Mouse (Mus musculus) layer of hippocampus, adult 18-20 months (tissue): ENCODE results near the gene Gm7544. TPM values are rescaled to one million over a fixed set of nuclear protein-coding genes. Genes with fewer than 3 reads are reported as not detected.
"Not testable (repeated sequence)": the region's sequence is repeated elsewhere in the genome, so short reads cannot be mapped to it uniquely, and the experiment has no call there.

Source experiments
- DNase-seq, 2 experiments: peaks; one replicate each; pipeline ENCODE4 v3.0.0; 2022; ENCODE audit warnings: low spot score in 2 of 2
- long read RNA-seq: library from polyadenylated mRNA; stranded (forward); transcript quantifications from one replicate; pipeline ENCODE4 v2.0.0, GENCODE M21; 2021
- total RNA-seq, 2 experiments: library from RNA; stranded (reverse); gene quantifications; 2 replicates each; pipeline ENCODE4 v1.2.3; 2021

Gene Gm7544
- not detected for total RNA-seq
- long read RNA-seq: 0 reads

- not testable (repeated sequence) for DNase-seq
Observed at GRCm38 (mm10) chr1:82955913-82956312, at the start of gene Gm7544. Gene Gm7544, minus strand, starts transcription at chr1:82956013.

GRCm38 (mm10) chr1:83000306-83000705 lies 44.5 kb upstream of the Gm7544 start, which contains the start of gene Gm47959:
Gene Gm47959, plus strand, starts transcription at chr1:83000548.
- not testable (repeated sequence) for DNase-seq

GRCm38 (mm10) chr1:82993947-82994346 lies 38.1 kb upstream of the Gm7544 start:
- no peak for DNase-seq

- no peak for DNase-seq
Observed at GRCm38 (mm10) chr1:82992093-82992492, 36.3 kb upstream of the Gm7544 start.

- no peak for DNase-seq
Observed at GRCm38 (mm10) chr1:82991596-82991995, 35.8 kb upstream of the Gm7544 start.

GRCm38 (mm10) chr1:82991062-82991461 lies 35.2 kb upstream of the Gm7544 start:
- DNase-seq: no peak

- DNase-seq: peak; percentile 27 to 88
Observed at GRCm38 (mm10) chr1:82987530-82988198, 31.9 kb upstream of the Gm7544 start.

- no peak for DNase-seq
Observed at GRCm38 (mm10) chr1:82986738-82987137, 30.9 kb upstream of the Gm7544 start.

GRCm38 (mm10) chr1:82977840-82978239 lies 22.0 kb upstream of the Gm7544 start:
- DNase-seq: no peak

GRCm38 (mm10) chr1:82975750-82976149 lies 19.9 kb upstream of the Gm7544 start:
- DNase-seq: no peak

- no peak for DNase-seq
Observed at GRCm38 (mm10) chr1:82974342-82974741, 18.5 kb upstream of the Gm7544 start.

GRCm38 (mm10) chr1:82973901-82974300 lies 18.1 kb upstream of the Gm7544 start:
- DNase-seq: no peak

GRCm38 (mm10) chr1:82973244-82973643 lies 17.4 kb upstream of the Gm7544 start:
- no peak for DNase-seq

- no peak for DNase-seq
Observed at GRCm38 (mm10) chr1:82972046-82972445, 16.2 kb upstream of the Gm7544 start.

GRCm38 (mm10) chr1:82966413-82966812 lies 10.6 kb upstream of the Gm7544 start:
- no peak for DNase-seq

- DNase-seq: no peak
Observed at GRCm38 (mm10) chr1:82959870-82960385, 4.1 kb upstream of the Gm7544 start, which contains the start of gene Gm47955. Gene Gm47955, plus strand, starts transcription at chr1:82960286.

GRCm38 (mm10) chr1:82948601-82949000 lies 7.2 kb downstream of the Gm7544 start:
- DNase-seq: no peak

GRCm38 (mm10) chr1:82946029-82946428 lies 9.8 kb downstream of the Gm7544 start:
- not testable (repeated sequence) for DNase-seq

- DNase-seq: not testable (repeated sequence)
Observed at GRCm38 (mm10) chr1:82943295-82943694, 12.5 kb downstream of the Gm7544 start, which contains the start of gene A030003K21Rik. Gene A030003K21Rik, minus strand, starts transcription at chr1:82943388.

GRCm38 (mm10) chr1:82942505-82942904 lies 13.3 kb downstream of the Gm7544 start:
- DNase-seq: not testable (repeated sequence)

- no peak for DNase-seq
Observed at GRCm38 (mm10) chr1:82938666-82939065, 17.1 kb downstream of the Gm7544 start.

GRCm38 (mm10) chr1:82931326-82931725 lies 24.5 kb downstream of the Gm7544 start, which contains the start of gene Gm6217:
Gene Gm6217, minus strand, starts transcription at chr1:82931399.
- DNase-seq: not testable (repeated sequence)

- not testable (repeated sequence) for DNase-seq
Observed at GRCm38 (mm10) chr1:82930558-82930957, 25.3 kb downstream of the Gm7544 start.
